Mouse (Mus musculus) midbrain, embryonic 15.5 days (tissue): ENCODE data around the gene Lrch1. TPM values are rescaled to one million over a fixed set of nuclear protein-coding genes. Genes with fewer than 3 reads are reported as not detected.

Experiments used
- ATAC-seq: fragments of 200-750 bp; cut with Nextera tagmentation; replicated peaks from 2 replicates; pipeline ENCODE4 v1.8.0; 2017; ENCODE audit warnings: moderate TSS enrichment
- H3K27ac ChIP-seq: fragments of 300-500 bp; sonication (generic); 2 replicates; pipeline ENCODE4 v1.5.1; 2015; ENCODE audit warnings: mild to moderate bottlenecking, inconsistent platforms
- H3K27me3 ChIP-seq: fragments of 300-500 bp; sonication (generic); replicated peaks from 2 replicates; pipeline ENCODE4 v1.6.1; 2015; ENCODE audit warnings: inconsistent platforms
- H3K36me3 ChIP-seq: fragments of 300-500 bp; sonication (generic); replicated peaks from 2 replicates; pipeline ENCODE4 v1.6.1; 2015; ENCODE audit warnings: inconsistent platforms
- H3K4me1 ChIP-seq: fragments of 300-500 bp; sonication (generic); 2 replicates; pipeline ENCODE4 v1.6.1; 2015; ENCODE audit warnings: inconsistent platforms
- H3K4me2 ChIP-seq: fragments of 300-500 bp; sonication (generic); 2 replicates; pipeline ENCODE4 v1.6.1; 2015; ENCODE audit warnings: inconsistent platforms, mild to moderate bottlenecking, moderate library complexity
- H3K4me3 ChIP-seq: fragments of 300-500 bp; sonication (generic); 2 replicates; pipeline ENCODE4 v1.5.1; 2015; ENCODE audit warnings: mild to moderate bottlenecking, inconsistent platforms
- H3K9ac ChIP-seq: fragments of 300-500 bp; sonication (generic); 2 replicates; pipeline ENCODE4 v1.6.1; 2015; ENCODE audit warnings: mild to moderate bottlenecking, inconsistent platforms
- H3K9me3 ChIP-seq: fragments of 300-500 bp; sonication (generic); 2 replicates; pipeline ENCODE4 v1.6.1; 2016; ENCODE audit warnings: inconsistent platforms
- WGBS: fragments of 180-500 bp; shearing (Covaris S2); methylation state at CpG from one replicate; pipeline ENCODE4 v1.1.7; 2015; ENCODE audit warnings: mixed read lengths; 5-methylcytosine and 5-hydroxymethylcytosine counted together
- polyA plus RNA-seq: library from polyadenylated mRNA; unstranded; fragments of >200 nt; fragmentation: Nextera tagmentation; extraction: Ambion mirVana; gene quantifications from 2 replicates; pipeline ENCODE4 v1.2.1, GENCODE M21; 2015

Lrch1 gene
- polyA plus RNA-seq, 1 experiment from 2014 or later: 25.4 TPM

GRCm38 (mm10) chr14:74733397-74733796, 214.3 kb downstream of the Lrch1 start:
- 51% methylated on average over 2 of the region's 2 CpGs for WGBS
- H3K27me3 ChIP-seq: no peaks in the 10 kb centered on the region
- no peak for ATAC-seq
- peak overlapping the region; percentile 94 for H3K4me2 ChIP-seq
- no peaks in the 10 kb centered on the region for H3K9me3 ChIP-seq
- no peak overlapping the region for H3K9ac ChIP-seq
- H3K27ac ChIP-seq: no peak overlapping the region
- peak overlapping the region; percentile 94 for H3K4me3 ChIP-seq
- peaks cover 6% of the 10 kb centered on the region; the same call in 1 of the 2 replicates for H3K36me3 ChIP-seq
- H3K4me1 ChIP-seq: peaks cover 11% of the 10 kb centered on the region

GRCm38 (mm10) chr14:74732079-74732783, 215.4 kb downstream of the Lrch1 start, which contains the start of gene Esd:
Esd (plus strand) TSS chr14:74732297.
- Histone ChIP-seq H3K27me3 (no peaks in the 10 kb centered on the region), H3K4me2 (peak within 1 kb of the TSS; percentile 94), H3K4me3 (peak within 1 kb of the TSS; percentile 94), H3K4me1 (peaks cover 11% of the 10 kb centered on the region), H3K36me3 (peaks cover 6% of the 10 kb centered on the region; the same call in 1 of the 2 replicates), H3K9me3 (no peaks in the 10 kb centered on the region), H3K9ac (peak within 1 kb of the TSS; percentile 86), H3K27ac (peak within 1 kb of the TSS; percentile 63)
- ATAC-seq: peak; percentile 98
- WGBS: under 1% methylated on average over 53 of the region's 53 CpGs

GRCm38 (mm10) chr14:74731221-74732078, 216.2 kb downstream of the Lrch1 start:
- no peak for ATAC-seq
- Histone ChIP-seq H3K36me3 (no peaks in the 10 kb centered on the region), H3K4me1 (peaks cover 11% of the 10 kb centered on the region), H3K9me3 (no peaks in the 10 kb centered on the region), H3K27ac (0 out of 2 replicates have a peak overlapping the region, but pooled peaks have one; percentile 63), H3K9ac (peak overlapping the region; percentile 86; the same call in 1 of the 2 replicates), H3K4me3 (peak overlapping the region; percentile 94), H3K4me2 (peak overlapping the region; percentile 94), H3K27me3 (no peaks in the 10 kb centered on the region)
- 31% methylated on average over 9 of the region's 9 CpGs for WGBS

- ATAC-seq: no peak
- no peak overlapping the region for H3K27ac ChIP-seq
- no peak overlapping the region for H3K4me3 ChIP-seq
- no peaks in the 10 kb centered on the region for H3K4me1 ChIP-seq
- no peaks in the 10 kb centered on the region for H3K27me3 ChIP-seq
- H3K9ac ChIP-seq: no peak overlapping the region
- WGBS: 80% methylated on average over 3 of the region's 3 CpGs
- no peak overlapping the region for H3K4me2 ChIP-seq
- no peaks in the 10 kb centered on the region for H3K36me3 ChIP-seq
- H3K9me3 ChIP-seq: no peaks in the 10 kb centered on the region
These were observed 224.1 kb downstream of the Lrch1 start for GRCm38 (mm10) chr14:74723541-74723940.

- no peak overlapping the region for H3K4me2 ChIP-seq
- 0 out of 2 replicates have a peak, but pooled peaks have one; percentile 33 for ATAC-seq
- no peaks in the 10 kb centered on the region for H3K36me3 ChIP-seq
- H3K9me3 ChIP-seq: no peaks in the 10 kb centered on the region
- H3K9ac ChIP-seq: no peak overlapping the region
- H3K4me1 ChIP-seq: no peaks in the 10 kb centered on the region
- WGBS: 25% methylated on average over 3 of the region's 3 CpGs
- no peak overlapping the region for H3K27ac ChIP-seq
- no peaks in the 10 kb centered on the region for H3K27me3 ChIP-seq
- no peak overlapping the region for H3K4me3 ChIP-seq
These were observed 238.6 kb downstream of the Lrch1 start for GRCm38 (mm10) chr14:74709054-74709453.

Other genes starting within 250 kb of the Lrch1 start
- gene Esd, start 215.6 kb downstream of the Lrch1 start, polyA plus RNA-seq: 198 and 201 TPM in 2 replicates
- gene Rubcnl, start 68.2 kb upstream of the Lrch1 start, polyA plus RNA-seq: 0.06 and 0.24 TPM in 2 replicates
- gene Lrrc63, start 183.0 kb upstream of the Lrch1 start, polyA plus RNA-seq: 0.06 TPM in 2 replicates
- gene Lcp1, start 183.2 kb upstream of the Lrch1 start, polyA plus RNA-seq: 12.0 and 12.9 TPM in 2 replicates